Mouse (Mus musculus) ES-E14 (cell line): ENCODE results near the gene Nhp2.
"Not testable (repeated sequence)": the region's sequence is repeated elsewhere in the genome, so short reads cannot be mapped to it uniquely, and the experiment has no call there.

Experiments used
- CHD2 ChIP-seq: IDR thresholded peaks from 2 replicates; pipeline ENCODE4 v1.6.1; 2014; ENCODE audit warnings: mild to moderate bottlenecking, low read depth, low read length, inconsistent platforms
- HCFC1 ChIP-seq: IDR thresholded peaks from 2 replicates; pipeline ENCODE4 v1.6.1; 2012; ENCODE audit warnings: low read length, inconsistent platforms, borderline replicate concordance; ENCODE audit not compliant: insufficient read depth
- MAFK ChIP-seq: IDR thresholded peaks from 2 replicates; pipeline ENCODE4 v1.6.1; 2014; ENCODE audit warnings: mild to moderate bottlenecking, low read depth, low read length, inconsistent platforms; ENCODE audit not compliant: insufficient read depth
- ZC3H11A ChIP-seq: IDR thresholded peaks from 2 replicates; pipeline ENCODE4 v1.6.1; 2012; ENCODE audit warnings: low read depth, mild to moderate bottlenecking, inconsistent platforms, low read length, borderline replicate concordance
- ZNF384 ChIP-seq: IDR thresholded peaks from 2 replicates; pipeline ENCODE4 v1.6.1; 2012; ENCODE audit warnings: low read depth, low read length, inconsistent platforms

- not testable (repeated sequence) for TF ChIP-seq HCFC1, ZC3H11A, CHD2, ZNF384, MAFK
Observed at GRCm38 (mm10) chr11:51633200-51633599, 13.7 kb downstream of the Nhp2 start.
